Mouse (Mus musculus) midbrain, embryonic 11.5 days (tissue): Measurements from ENCODE around the gene Whrn. TPM values are rescaled to one million over a fixed set of nuclear protein-coding genes. Genes with fewer than 3 reads are reported as not detected.

ENCODE experiments used
- ATAC-seq: fragments of 200-750 bp; cut with Nextera tagmentation; 2 replicates; pipeline ENCODE4 v1.8.0; 2017; ENCODE audit warnings: moderate TSS enrichment, moderate library complexity; ENCODE audit not compliant: low FRiP score
- DNase-seq: peaks from one replicate; pipeline ENCODE4 v3.0.0; 2015; ENCODE audit warnings: low spot score; ENCODE audit errors: missing footprints
- H3K27ac ChIP-seq: fragments of 300-500 bp; sonication (generic); 2 replicates; pipeline ENCODE4 v1.5.1; 2014; ENCODE audit warnings: low read depth, low read length
- H3K27me3 ChIP-seq: fragments of 300-500 bp; sonication (generic); 2 replicates; pipeline ENCODE4 v1.6.1; 2014; ENCODE audit warnings: mild to moderate bottlenecking, low read length, moderate library complexity, mixed read lengths; ENCODE audit not compliant: control insufficient read depth, insufficient read depth
- H3K36me3 ChIP-seq: fragments of 300-500 bp; sonication (generic); 2 replicates; pipeline ENCODE4 v1.6.1; 2014; ENCODE audit warnings: mild to moderate bottlenecking, low read length, moderate library complexity, mixed read lengths; ENCODE audit not compliant: control insufficient read depth, insufficient read depth
- H3K4me1 ChIP-seq: fragments of 300-500 bp; sonication (generic); 2 replicates; pipeline ENCODE4 v1.6.1; 2014; ENCODE audit warnings: low read length; ENCODE audit not compliant: control insufficient read depth, insufficient read depth
- H3K4me2 ChIP-seq: fragments of 300-500 bp; sonication (generic); 2 replicates; pipeline ENCODE4 v1.6.1; 2014; ENCODE audit warnings: mild to moderate bottlenecking, moderate library complexity
- H3K4me3 ChIP-seq: fragments of 300-500 bp; sonication (generic); 2 replicates; pipeline ENCODE4 v1.5.1; 2014; ENCODE audit warnings: low read depth, low read length
- H3K9ac ChIP-seq: fragments of 300-500 bp; sonication (generic); 2 replicates; pipeline ENCODE4 v1.6.1; 2014; ENCODE audit warnings: low read length
- H3K9me3 ChIP-seq: fragments of 300-500 bp; sonication (generic); 2 replicates; pipeline ENCODE4 v1.6.1; 2016; ENCODE audit warnings: low read length; ENCODE audit not compliant: control insufficient read depth
- WGBS: fragments of 180-500 bp; shearing (Covaris S2); extraction: QIAGEN DNeasy Blood & Tissue Kit; methylation state at CpG from one replicate; pipeline ENCODE4 v1.1.7; 2014; 5-methylcytosine and 5-hydroxymethylcytosine counted together
- polyA plus RNA-seq: library from polyadenylated mRNA; unstranded; fragments of >200 nt; fragmentation: Nextera tagmentation; extraction: Ambion mirVana; gene quantifications from 2 replicates; pipeline ENCODE4 v1.2.1, GENCODE M21; 2014

The Whrn gene
- polyA plus RNA-seq = 7.5 and 9.1 TPM in 2 replicates

- no peak within 1 kb of the TSS for H3K27ac ChIP-seq
- 0% methylated on average over 23 of the region's 34 CpGs for WGBS
- peak within 1 kb of the TSS; percentile 87 for H3K9ac ChIP-seq
- no peaks in the 10 kb centered on the region for H3K36me3 ChIP-seq
- no peaks in the 10 kb centered on the region for H3K9me3 ChIP-seq
- H3K27me3 ChIP-seq = no peaks in the 10 kb centered on the region
- DNase-seq (peak; percentile 96), ATAC-seq (peak; percentile 86)
- peak within 1 kb of the TSS; percentile 77 for H3K4me2 ChIP-seq
- peak within 1 kb of the TSS; percentile 72 for H3K4me3 ChIP-seq
- H3K4me1 ChIP-seq = peaks cover 36% of the 10 kb centered on the region
Measured at GRCm38 (mm10) chr4:63495915-63496278, at the start of gene Whrn. Gene Whrn (minus strand): TSS chr4:63495991.

- Histone ChIP-seq H3K4me1 (peaks cover 18% of the 10 kb centered on the region), H3K4me2 (peak overlapping the region; percentile 54), H3K36me3 (peaks cover 14% of the 10 kb centered on the region), H3K9me3 (no peaks in the 10 kb centered on the region), H3K4me3 (peak overlapping the region; percentile 80), H3K9ac (peak overlapping the region; percentile 88), H3K27ac (peak overlapping the region; percentile 60), H3K27me3 (no peaks in the 10 kb centered on the region)
- 17% methylated on average over 26 of the region's 26 CpGs for WGBS
- no peak for DNase-seq
- ATAC-seq = no peak
Measured at GRCm38 (mm10) chr4:63545231-63545958, 49.6 kb upstream of the Whrn start.

- peak within 1 kb of the TSS; percentile 60 for H3K27ac ChIP-seq
- DNase-seq = peak; percentile 99
- 1% methylated on average over 57 of the region's 57 CpGs for WGBS
- H3K4me2 ChIP-seq = peak within 1 kb of the TSS; percentile 54
- H3K9ac ChIP-seq = peak within 1 kb of the TSS; percentile 88
- H3K9me3 ChIP-seq = no peaks in the 10 kb centered on the region
- H3K36me3 ChIP-seq = peaks cover 13% of the 10 kb centered on the region
- H3K4me1 ChIP-seq = peaks cover 18% of the 10 kb centered on the region
- peak within 1 kb of the TSS; percentile 80 for H3K4me3 ChIP-seq
- no peaks in the 10 kb centered on the region for H3K27me3 ChIP-seq
- ATAC-seq = peak; percentile 97
Measured at GRCm38 (mm10) chr4:63544494-63545230, 48.9 kb upstream of the Whrn start, which contains the start of gene Atp6v1g1. Gene Atp6v1g1 (plus strand): TSS chr4:63544772.

- 58% methylated on average over 10 of the region's 10 CpGs for WGBS
- Histone ChIP-seq H3K27me3 (no peaks in the 10 kb centered on the region), H3K4me3 (peak overlapping the region; percentile 15; the same call in 1 of the 2 replicates), H3K4me2 (peak overlapping the region; percentile 54; the same call in 1 of the 2 replicates), H3K36me3 (peaks cover 6% of the 10 kb centered on the region), H3K9me3 (no peaks in the 10 kb centered on the region), H3K27ac (no peak overlapping the region), H3K9ac (no peak overlapping the region), H3K4me1 (peaks cover 18% of the 10 kb centered on the region)
- ATAC-seq = peak; percentile 63
- no peak for DNase-seq
Measured at GRCm38 (mm10) chr4:63543746-63544493, 48.1 kb upstream of the Whrn start.

GRCm38 (mm10) chr4:63542209-63542608, 46.4 kb upstream of the Whrn start:
- no peak overlapping the region for H3K9ac ChIP-seq
- H3K27ac ChIP-seq = no peak overlapping the region
- DNase-seq (no peak), ATAC-seq (no peak)
- H3K4me3 ChIP-seq = no peak overlapping the region
- no peak overlapping the region for H3K4me2 ChIP-seq
- WGBS = 79% methylated on average over 2 of the region's 2 CpGs
- H3K36me3 ChIP-seq = no peaks in the 10 kb centered on the region
- no peaks in the 10 kb centered on the region for H3K9me3 ChIP-seq
- H3K4me1 ChIP-seq = peaks cover 18% of the 10 kb centered on the region
- no peaks in the 10 kb centered on the region for H3K27me3 ChIP-seq

- Histone ChIP-seq H3K9me3 (no peaks in the 10 kb centered on the region), H3K27ac (no peak overlapping the region), H3K36me3 (no peaks in the 10 kb centered on the region), H3K9ac (no peak overlapping the region), H3K4me2 (no peak overlapping the region), H3K4me1 (no peaks in the 10 kb centered on the region), H3K4me3 (no peak overlapping the region), H3K27me3 (no peaks in the 10 kb centered on the region)
- WGBS = 83% methylated on average over 4 of the region's 4 CpGs
- no peak for ATAC-seq
- DNase-seq = no peak
Measured at GRCm38 (mm10) chr4:63537602-63538001, 41.8 kb upstream of the Whrn start.

- no peak overlapping the region for H3K4me3 ChIP-seq
- ATAC-seq (no peak), DNase-seq (no peak)
- no peak overlapping the region for H3K9ac ChIP-seq
- no peaks in the 10 kb centered on the region for H3K9me3 ChIP-seq
- no peak overlapping the region for H3K4me2 ChIP-seq
- 87% methylated on average over 7 of the region's 7 CpGs for WGBS
- H3K36me3 ChIP-seq = no peaks in the 10 kb centered on the region
- H3K4me1 ChIP-seq = no peaks in the 10 kb centered on the region
- no peak overlapping the region for H3K27ac ChIP-seq
- no peaks in the 10 kb centered on the region for H3K27me3 ChIP-seq
Measured at GRCm38 (mm10) chr4:63530409-63530808, 34.6 kb upstream of the Whrn start.

GRCm38 (mm10) chr4:63528946-63529345, 33.2 kb upstream of the Whrn start:
- Histone ChIP-seq H3K4me3 (no peak overlapping the region), H3K36me3 (no peaks in the 10 kb centered on the region), H3K9ac (no peak overlapping the region), H3K4me2 (no peak overlapping the region), H3K4me1 (no peaks in the 10 kb centered on the region), H3K9me3 (no peaks in the 10 kb centered on the region), H3K27ac (no peak overlapping the region), H3K27me3 (no peaks in the 10 kb centered on the region)
- WGBS = 80% methylated on average over 6 of the region's 6 CpGs
- no peak for DNase-seq
- no peak for ATAC-seq
